Mouse (Mus musculus) olfactory bulb, adult 2 months (tissue): Measurements from ENCODE around the gene Hcrt.

Experiments
- CTCF ChIP-seq: fragments of 200-500 bp; IDR thresholded peaks from 2 replicates; pipeline ENCODE4 v1.5.1; 2012; ENCODE audit warnings: low read depth, mild to moderate bottlenecking, low read length, moderate library complexity; ENCODE audit not compliant: insufficient read depth
- POLR2A ChIP-seq: fragments of 200-500 bp; IDR thresholded peaks from 2 replicates; pipeline ENCODE4 v1.6.1; 2012; ENCODE audit warnings: mild to moderate bottlenecking, low read depth, low read length, moderate library complexity; ENCODE audit not compliant: insufficient read depth

DNA sequence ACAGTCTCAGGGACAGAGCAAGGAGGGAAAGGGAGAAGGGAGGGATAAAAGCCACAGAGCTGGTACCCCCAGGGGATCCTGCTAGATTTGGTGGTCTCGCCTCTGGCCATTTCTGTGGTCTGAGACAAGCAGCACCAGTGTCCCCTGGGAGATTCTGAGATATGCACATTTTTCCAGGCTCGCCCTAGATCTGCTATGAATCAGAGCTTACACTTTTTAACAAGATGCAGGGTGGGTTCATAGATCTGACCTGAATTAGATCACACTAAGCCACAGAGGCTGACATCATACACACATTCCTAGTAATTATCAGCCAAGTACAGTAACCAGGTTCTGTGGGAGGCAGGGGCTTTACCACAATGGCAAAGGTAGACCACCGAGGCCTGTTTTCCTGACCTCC lies 27.0 kb upstream of the Hcrt start:
- TF ChIP-seq POLR2A: no peak
- no peak for TF ChIP-seq CTCF
